Mouse (Mus musculus): ENCODE measurements at regions not wholly inside any gene's neighbourhood (a gene's known extent, or its start where the extent isn't known, plus 50 kb on each side); places are given as distances from the start of the nearest gene placed in this dataset.

- Histone ChIP-seq H3K9me3 (ENCODE audit: control insufficient read depth, low read length) (no peaks in the 10 kb centered on the region), H3K36me3 (replicated peaks; ENCODE audit: control insufficient read depth, insufficient read depth, low read depth) (no peaks in the 10 kb centered on the region), H3K4me2 (ENCODE audit: low read depth) (no peak overlapping the region), H3K4me1 (replicated peaks; ENCODE audit: control insufficient read depth in 2 of 2, insufficient read depth in 2 of 2, low read length in 1 of 2) (no peaks in the 10 kb centered on the region), H3K9ac (replicated peaks) (no peak overlapping the region), H3K27me3 (ENCODE audit: control insufficient read depth, insufficient read depth, low read length) (no peaks in the 10 kb centered on the region), H3K4me3 (ENCODE audit: insufficient read depth in 1 of 2, low read depth in 2 of 2, low read length in 2 of 2) (no peak overlapping the region), H3K27ac (no peak overlapping the region)
- WGBS (ENCODE audit: insufficient replicate concordance): 65% methylated on average over 5 of the region's 5 CpGs
- DNase-seq (ENCODE audit: low read depth in 3 of 3, low spot score in 3 of 3) (no peak), ATAC-seq (ENCODE audit: insufficient read depth) (no peak)
- TF ChIP-seq CTCF (IDR thresholded peaks at IDR 0.05; ENCODE audit: low read depth) (no peak), EP300 (IDR thresholded peaks at IDR 0.05; ENCODE audit: low read depth) (no peak)
Measured at GRCm38 (mm10) chr3:57976640-57977229, 128.9 kb upstream of the Pfn2 start.

- DNase-seq (ENCODE audit: low read depth in 3 of 3, low spot score in 3 of 3): no peak
- TF ChIP-seq EP300 (IDR thresholded peaks at IDR 0.05; ENCODE audit: low read depth) (no peak), CTCF (IDR thresholded peaks at IDR 0.05; ENCODE audit: low read depth) (no peak)
- no peak overlapping the region for H3K4me3 ChIP-seq (ENCODE audit: insufficient read depth in 1 of 2, low read depth in 2 of 2, low read length in 2 of 2)
Measured at GRCm38 (mm10) chr3:57988175-57988574, 140.3 kb upstream of the Pfn2 start.

GRCm38 (mm10) chr3:57990738-57991137 is 142.9 kb upstream of the Pfn2 start:
- no peak overlapping the region for H3K4me2 ChIP-seq (ENCODE audit: low read depth)
- ATAC-seq (ENCODE audit: insufficient read depth) (no peak), DNase-seq (ENCODE audit: low read depth in 3 of 3, low spot score in 3 of 3) (no peak)
- H3K4me3 ChIP-seq (ENCODE audit: insufficient read depth in 1 of 2, low read depth in 2 of 2, low read length in 2 of 2): no peak overlapping the region
- H3K27ac ChIP-seq: no peak overlapping the region
- WGBS (ENCODE audit: insufficient replicate concordance): 56% methylated on average over 1 of the region's 1 CpGs
- no peaks in the 10 kb centered on the region for H3K9me3 ChIP-seq (ENCODE audit: control insufficient read depth, low read length)
- H3K4me1 ChIP-seq (replicated peaks; ENCODE audit: control insufficient read depth in 2 of 2, insufficient read depth in 2 of 2, low read length in 1 of 2): no peaks in the 10 kb centered on the region
- TF ChIP-seq CTCF (IDR thresholded peaks at IDR 0.05; ENCODE audit: low read depth): no peak
- TF ChIP-seq EP300 (IDR thresholded peaks at IDR 0.05; ENCODE audit: low read depth): no peak
- H3K9ac ChIP-seq (replicated peaks): no peak overlapping the region
- no peaks in the 10 kb centered on the region for H3K27me3 ChIP-seq (ENCODE audit: control insufficient read depth, insufficient read depth, low read length)
- H3K36me3 ChIP-seq (replicated peaks; ENCODE audit: control insufficient read depth, insufficient read depth, low read depth): no peaks in the 10 kb centered on the region

More at GRCm38 (mm10) chr3:57988175-57988574, 140.3 kb upstream of the Pfn2 start:
- H3K4me2 ChIP-seq (ENCODE audit: low read depth): no peak overlapping the region
- H3K4me1 ChIP-seq (replicated peaks; ENCODE audit: control insufficient read depth in 2 of 2, insufficient read depth in 2 of 2, low read length in 1 of 2): no peaks in the 10 kb centered on the region
- H3K27me3 ChIP-seq (ENCODE audit: control insufficient read depth, insufficient read depth, low read length): no peaks in the 10 kb centered on the region
- no peaks in the 10 kb centered on the region for H3K36me3 ChIP-seq (replicated peaks; ENCODE audit: control insufficient read depth, insufficient read depth, low read depth)
- H3K9ac ChIP-seq (replicated peaks): no peak overlapping the region
- WGBS (ENCODE audit: insufficient replicate concordance): 43% methylated on average over 3 of the region's 3 CpGs
- no peaks in the 10 kb centered on the region for H3K9me3 ChIP-seq (ENCODE audit: control insufficient read depth, low read length)
- ATAC-seq (ENCODE audit: insufficient read depth): no peak
- no peak overlapping the region for H3K27ac ChIP-seq

- no peak for DNase-seq (ENCODE audit: low read depth in 3 of 3, low spot score in 3 of 3)
- 63% methylated on average over 6 of the region's 6 CpGs for WGBS (ENCODE audit: insufficient replicate concordance)
- no peaks in the 10 kb centered on the region for H3K36me3 ChIP-seq (replicated peaks; ENCODE audit: control insufficient read depth, insufficient read depth, low read depth)
- no peak overlapping the region for H3K4me3 ChIP-seq (ENCODE audit: insufficient read depth in 1 of 2, low read depth in 2 of 2, low read length in 2 of 2)
- no peak overlapping the region for H3K27ac ChIP-seq
- H3K4me2 ChIP-seq (ENCODE audit: low read depth): no peak overlapping the region
- H3K4me1 ChIP-seq (replicated peaks; ENCODE audit: control insufficient read depth in 2 of 2, insufficient read depth in 2 of 2, low read length in 1 of 2): no peaks in the 10 kb centered on the region
- H3K27me3 ChIP-seq (ENCODE audit: control insufficient read depth, insufficient read depth, low read length): no peaks in the 10 kb centered on the region
- TF ChIP-seq CTCF (IDR thresholded peaks at IDR 0.05; ENCODE audit: low read depth) (no peak), EP300 (IDR thresholded peaks at IDR 0.05; ENCODE audit: low read depth) (no peak)
- ATAC-seq (ENCODE audit: insufficient read depth): no peak
- H3K9ac ChIP-seq (replicated peaks): no peak overlapping the region
- H3K9me3 ChIP-seq (ENCODE audit: control insufficient read depth, low read length): no peaks in the 10 kb centered on the region
Measured at GRCm38 (mm10) chr3:57998121-57999102, 150.5 kb upstream of the Pfn2 start.

Data from liver, embryonic 14.5 days (tissue).